Mouse (Mus musculus): ENCODE measurements at regions not wholly inside any gene's neighbourhood (a gene's known extent, or its start where the extent isn't known, plus 50 kb on each side); places are given as distances from the start of the nearest gene placed in this dataset.

- TF ChIP-seq POLR2A (IDR thresholded peaks at IDR 0.05; ENCODE audit: low read depth, low read length) (no peak), CTCF (conservative IDR thresholded peaks at IDR 0.05; ENCODE audit: insufficient read depth, insufficient read length, low read depth, low read length) (no peak)
These were observed 180.8 kb downstream of the Cdh9 start for GRCm38 (mm10) chr15:16909396-16909795.

Data from kidney, adult 2 months (tissue).